Mouse (Mus musculus) MEL (cell line): ENCODE data around the gene Csnk1e. TPM values are rescaled to one million over a fixed set of nuclear protein-coding genes. Genes with fewer than 3 reads are reported as not detected.

ENCODE experiments used
- DNase-seq: peaks from one replicate; pipeline ENCODE4 v3.0.0; 2011; ENCODE audit warnings: low read depth, low spot score
- H3K27ac ChIP-seq: 2 replicates; pipeline ENCODE4 v1.5.1; 2012; ENCODE audit warnings: low read depth, mild to moderate bottlenecking, control low read depth, low read length, moderate library complexity; ENCODE audit not compliant: control insufficient read depth
- H3K27me3 ChIP-seq, 2 experiments: fragments of 150-350 bp in 1 of 2; sonication (generic) in 1 of 2; 2 replicates each; pipeline ENCODE4 v1.6.1; 2012; ENCODE audit warnings: low read length in 2 of 2, mild to moderate bottlenecking in 2 of 2, improper control_type of control experiment in 1 of 2, moderate library complexity in 1 of 2; ENCODE audit not compliant: insufficient read depth in 2 of 2, control insufficient read depth in 1 of 2
- H3K36me3 ChIP-seq, 2 experiments: 2 replicates each; pipeline ENCODE4 v1.6.1; 2012 to 2014; ENCODE audit warnings: low read length in 2 of 2, improper control_type of control experiment in 1 of 2, inconsistent platforms in 1 of 2, mild to moderate bottlenecking in 1 of 2; ENCODE audit not compliant: insufficient read depth in 2 of 2, control insufficient read depth in 1 of 2
- H3K4me1 ChIP-seq, 2 experiments: fragments of 150-350 bp in 1 of 2; sonication (generic) in 1 of 2; 2 replicates each; pipeline ENCODE4 v1.6.1; 2012; ENCODE audit warnings: low read length in 2 of 2, improper control_type of control experiment in 1 of 2, mild to moderate bottlenecking in 1 of 2; ENCODE audit not compliant: insufficient read depth in 2 of 2, control insufficient read depth in 1 of 2
- H3K4me3 ChIP-seq, 2 experiments: fragments of 150-350 bp in 1 of 2; sonication (generic) in 1 of 2; 2 replicates each; pipeline ENCODE4 v1.5.1; 2012; ENCODE audit warnings: low read depth in 2 of 2, low read length in 2 of 2, mild to moderate bottlenecking in 2 of 2, moderate library complexity in 2 of 2, control low read depth in 1 of 2, improper control_type of control experiment in 1 of 2; ENCODE audit not compliant: control insufficient read depth in 1 of 2, insufficient read depth in 1 of 2
- H3K79me2 ChIP-seq: 2 replicates; pipeline ENCODE4 v1.6.1; 2012; ENCODE audit warnings: mild to moderate bottlenecking, low read length, moderate library complexity; ENCODE audit not compliant: control insufficient read depth, poor library complexity, insufficient read depth
- H3K9ac ChIP-seq: 2 replicates; pipeline ENCODE4 v1.6.1; 2012; ENCODE audit warnings: low read depth, mild to moderate bottlenecking, control low read depth, low read length, moderate library complexity; ENCODE audit not compliant: control insufficient read depth, poor library complexity, severe bottlenecking
- H3K9me3 ChIP-seq: fragments of 150-350 bp; sonication (generic); replicated peaks from 2 replicates; pipeline ENCODE4 v1.6.1; 2012; ENCODE audit warnings: mild to moderate bottlenecking, low read length, improper control_type of control experiment, moderate library complexity; ENCODE audit not compliant: insufficient read depth
- BHLHE40 ChIP-seq: IDR thresholded peaks from 2 replicates; pipeline ENCODE4 v1.6.1; 2012; ENCODE audit warnings: low read depth, mild to moderate bottlenecking, inconsistent platforms, low read length, improper control_type of control experiment, borderline replicate concordance
- CHD1 ChIP-seq: IDR thresholded peaks from 2 replicates; pipeline ENCODE4 v1.6.1; 2012; ENCODE audit warnings: low read depth, mild to moderate bottlenecking, inconsistent platforms, low read length, improper control_type of control experiment
- CHD2 ChIP-seq: IDR thresholded peaks from 2 replicates; pipeline ENCODE4 v1.6.1; 2011; ENCODE audit warnings: low read length, improper control_type of control experiment
- E2F4 ChIP-seq: IDR thresholded peaks from 2 replicates; pipeline ENCODE4 v1.6.1; 2011; ENCODE audit warnings: low read depth, low read length, improper control_type of control experiment, borderline replicate concordance
- EP300 ChIP-seq, 2 experiments: IDR thresholded peaks; 2 replicates each; pipeline ENCODE4 v1.6.1; 2011; ENCODE audit warnings: improper control_type of control experiment in 2 of 2, low read length in 2 of 2, low read depth in 1 of 2, mild to moderate bottlenecking in 1 of 2
- GATA1 ChIP-seq: IDR thresholded peaks from 2 replicates; pipeline ENCODE4 v1.6.1; 2011; ENCODE audit warnings: low read depth, low read length, improper control_type of control experiment
- KAT2A ChIP-seq: conservative IDR thresholded peaks from 2 replicates; pipeline ENCODE4 v1.6.1; 2012; ENCODE audit warnings: low read depth, low read length, improper control_type of control experiment, inconsistent platforms
- MAFK ChIP-seq: IDR thresholded peaks from 2 replicates; pipeline ENCODE4 v1.6.1; 2011; ENCODE audit warnings: low read depth, mild to moderate bottlenecking, low read length, improper control_type of control experiment, borderline replicate concordance
- MAX ChIP-seq: IDR thresholded peaks from 2 replicates; pipeline ENCODE4 v1.6.1; 2011; ENCODE audit warnings: low read length, improper control_type of control experiment
- MYB ChIP-seq: IDR thresholded peaks from 2 replicates; pipeline ENCODE4 v1.6.1; 2011; ENCODE audit warnings: mild to moderate bottlenecking, low read depth, low read length, improper control_type of control experiment
- MYC ChIP-seq: IDR thresholded peaks from 2 replicates; pipeline ENCODE4 v1.6.1; 2011; ENCODE audit warnings: low read depth, mild to moderate bottlenecking, low read length, improper control_type of control experiment, moderate library complexity
- NELFE ChIP-seq: IDR thresholded peaks from 2 replicates; pipeline ENCODE4 v1.6.1; 2011; ENCODE audit warnings: low read depth, low read length, improper control_type of control experiment
- NRF1 ChIP-seq: IDR thresholded peaks from 2 replicates; pipeline ENCODE4 v1.6.1; 2014; ENCODE audit warnings: low read depth, mild to moderate bottlenecking, inconsistent platforms, low read length, improper control_type of control experiment, moderate library complexity; ENCODE audit not compliant: poor library complexity, insufficient read depth, severe bottlenecking
- POLR2A ChIP-seq, 2 experiments: IDR thresholded peaks; 2 replicates each; pipeline ENCODE4 v1.6.1; 2011 to 2012; ENCODE audit warnings: low read length in 2 of 2, mild to moderate bottlenecking in 2 of 2, control low read depth in 1 of 2, improper control_type of control experiment in 1 of 2, low read depth in 1 of 2, moderate library complexity in 1 of 2; ENCODE audit not compliant: control insufficient read depth in 1 of 2, insufficient read depth in 1 of 2, poor library complexity in 1 of 2
- RCOR1 ChIP-seq: IDR thresholded peaks from 2 replicates; pipeline ENCODE4 v1.6.1; 2012; ENCODE audit warnings: low read depth, mild to moderate bottlenecking, inconsistent platforms, low read length, improper control_type of control experiment
- SMC3 ChIP-seq: IDR thresholded peaks from 2 replicates; pipeline ENCODE4 v1.6.1; 2011; ENCODE audit warnings: low read depth, low read length, improper control_type of control experiment
- TAL1 ChIP-seq: IDR thresholded peaks from 2 replicates; pipeline ENCODE4 v1.6.1; 2012; ENCODE audit warnings: mild to moderate bottlenecking, inconsistent platforms, low read length, moderate library complexity, mixed read lengths
- TCF12 ChIP-seq: IDR thresholded peaks from 2 replicates; pipeline ENCODE4 v1.6.1; 2014; ENCODE audit warnings: low read depth, mild to moderate bottlenecking, inconsistent platforms, low read length, improper control_type of control experiment, moderate library complexity
- UBTF ChIP-seq: IDR thresholded peaks from 2 replicates; pipeline ENCODE4 v1.6.1; 2012; ENCODE audit warnings: low read depth, mild to moderate bottlenecking, inconsistent platforms, low read length, improper control_type of control experiment, moderate library complexity, borderline replicate concordance; ENCODE audit not compliant: insufficient read depth
- ZC3H11A ChIP-seq: IDR thresholded peaks from 2 replicates; pipeline ENCODE4 v1.6.1; 2012; ENCODE audit warnings: low read depth, mild to moderate bottlenecking, inconsistent platforms, low read length, improper control_type of control experiment
- ZKSCAN1 ChIP-seq: IDR thresholded peaks from 2 replicates; pipeline ENCODE4 v1.6.1; 2012; ENCODE audit warnings: low read depth, mild to moderate bottlenecking, inconsistent platforms, low read length, improper control_type of control experiment, moderate library complexity
- polyA plus RNA-seq, 2 experiments: library from polyadenylated mRNA; stranded (reverse) in 1 of 2; unstranded in 1 of 2; fragments of >175 nt in 1 of 2; fragments of >200 nt in 1 of 2; gene quantifications; 2 replicates each; pipeline versions ENCODE4 v1.2.1 to v1.2.4; 2012; ENCODE audit warnings: low replicate concordance in 2 of 2, low read depth in 1 of 2; ENCODE audit not compliant: insufficient read length in 2 of 2, insufficient read depth in 1 of 2, missing spikeins in 1 of 2
- total RNA-seq: library from RNA; depleted of rRNA; stranded (reverse); fragments of 300-350 nt; gene quantifications from 2 replicates; pipeline ENCODE4 v1.2.3, GENCODE M21; 2012

The Csnk1e gene
- total and polyA plus RNA-seq, 3 experiments: 28.5 to 58.1 TPM; not detected in 1

DNA sequence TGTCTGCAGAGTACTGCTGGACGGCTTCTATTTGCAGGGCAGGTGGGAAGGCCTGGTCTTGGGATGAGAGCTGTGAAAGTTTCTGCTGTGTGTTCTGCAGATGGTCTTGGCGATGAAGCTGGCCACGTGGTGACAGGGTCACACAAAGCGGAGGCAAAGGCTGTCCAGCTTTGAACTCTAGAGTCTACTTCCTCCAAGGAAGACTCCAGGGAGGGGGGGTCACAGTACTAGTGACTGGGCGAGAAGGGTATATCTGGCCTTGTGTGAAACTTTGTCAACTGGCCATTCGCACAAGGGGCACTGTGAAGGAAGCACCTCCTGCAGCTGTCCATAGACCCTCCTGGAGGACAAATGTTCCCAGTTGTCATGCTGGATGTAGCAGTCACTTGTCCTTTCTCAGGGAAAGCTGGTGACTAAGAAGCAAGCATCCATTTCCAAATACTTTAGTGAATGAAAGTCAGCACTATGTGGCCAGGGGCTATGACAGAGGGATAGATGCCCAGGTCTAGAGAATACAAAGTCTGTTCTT, 32.6 kb downstream of the Csnk1e start:
- peaks cover under 1 to 4% of the 10 kb centered on the region in 2 experiments; a peak in 3 of 4 replicates for H3K36me3 ChIP-seq
- TF ChIP-seq RCOR1 (no peak), NRF1 (no peak), SMC3 (no peak)

DNA sequence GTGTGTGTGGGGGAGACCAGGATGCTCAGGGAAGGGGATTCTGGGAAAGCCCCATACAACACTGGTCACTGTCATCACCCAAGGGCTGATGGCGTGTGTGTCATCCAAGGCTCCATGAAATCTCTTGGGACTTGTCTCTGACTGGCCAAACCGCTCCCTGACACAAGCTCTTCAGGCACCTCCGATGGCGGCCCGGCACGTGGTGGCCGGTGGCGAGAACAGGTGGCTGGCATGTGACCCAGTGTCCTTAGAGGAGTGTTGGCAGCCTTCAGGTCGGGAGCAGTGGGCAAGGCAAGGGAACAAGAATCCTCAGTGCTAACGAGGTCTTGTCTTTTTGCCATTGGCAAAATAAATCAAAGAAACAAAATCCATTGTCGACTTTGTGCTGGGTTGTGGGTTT, 36.7 kb downstream of the Csnk1e start:
- Histone ChIP-seq H3K36me3 (peaks cover 0 to 13% of the 10 kb centered on the region in 2 experiments; a peak in 3 of 4 replicates), H3K9ac (no peak overlapping the region)
- TF ChIP-seq CHD1 (no peak), ZC3H11A (no peak), E2F4 (no peak), NELFE (no peak), CHD2 (no peak), ZKSCAN1 (no peak), KAT2A (no peak), EP300 (IDR thresholded peaks at IDR 0.05; ENCODE audit: low read depth in 1 of 2, low read length in 2 of 2) (no peak), UBTF (no peak), TCF12 (no peak), MAFK (no peak), TAL1 (no peak), BHLHE40 (no peak), GATA1 (no peak), POLR2A (IDR thresholded peaks at IDR 0.05; ENCODE audit: control insufficient read depth in 1 of 2, insufficient read depth in 1 of 2, low read depth in 1 of 2, low read length in 2 of 2, poor library complexity in 1 of 2) (no peak), MYB (no peak), MYC (no peak), MAX (no peak)

More for the DNA sequence above, 32.6 kb downstream of the Csnk1e start:
- Histone ChIP-seq H3K79me2 (no peaks in the 10 kb centered on the region), H3K9me3 (no peaks in the 10 kb centered on the region), H3K9ac (no peak overlapping the region), H3K27me3 (no peaks in the 10 kb centered on the region), H3K4me1 (peaks cover 0 to 4% of the 10 kb centered on the region in 2 experiments; a peak in 3 of 4 replicates), H3K4me3 (no peak overlapping the region), H3K27ac (no peak overlapping the region)
- no peak for DNase-seq

More for the DNA sequence above, 36.7 kb downstream of the Csnk1e start:
- DNase-seq: no peak
- peaks cover 8 to 21% of the 10 kb centered on the region in 2 experiments for H3K4me1 ChIP-seq
- no peaks in the 10 kb centered on the region for H3K9me3 ChIP-seq
- no peak overlapping the region for H3K4me3 ChIP-seq
- no peak overlapping the region for H3K27ac ChIP-seq
- no peaks in the 10 kb centered on the region for H3K27me3 ChIP-seq
- no peaks in the 10 kb centered on the region for H3K79me2 ChIP-seq
